Mouse (Mus musculus) limb, embryonic 14.5 days (tissue): ENCODE results near the gene Gm20834. TPM values are rescaled to one million over a fixed set of nuclear protein-coding genes. Genes with fewer than 3 reads are reported as not detected.
"Not testable (repeated sequence)": the region's sequence is repeated elsewhere in the genome, so short reads cannot be mapped to it uniquely, and the experiment has no call there.

ENCODE experiments used
- ATAC-seq: fragments of 200-750 bp; cut with Nextera tagmentation; 2 replicates; pipeline ENCODE4 v1.8.0; 2017; ENCODE audit warnings: low read depth, moderate number of reproducible peaks, moderate TSS enrichment; ENCODE audit not compliant: low FRiP score
- DNase-seq: peaks from one replicate; pipeline ENCODE4 v3.0.0-alpha.2; 2015; ENCODE audit warnings: low spot score
- H3K27ac ChIP-seq: fragments of 300-500 bp; sonication (generic); replicated peaks from 2 replicates; pipeline ENCODE4 v1.5.1; 2014; ENCODE audit warnings: low read depth, mild to moderate bottlenecking, low read length, moderate library complexity, mixed read lengths
- H3K27me3 ChIP-seq: fragments of 300-500 bp; sonication (generic); 2 replicates; pipeline ENCODE4 v1.6.1; 2014; ENCODE audit warnings: low read length, mixed read lengths; ENCODE audit not compliant: control insufficient read depth, insufficient read depth
- H3K36me3 ChIP-seq: fragments of 300-500 bp; sonication (generic); 2 replicates; pipeline ENCODE4 v1.6.1; 2014; ENCODE audit warnings: mild to moderate bottlenecking, low read length, moderate library complexity, mixed read lengths; ENCODE audit not compliant: control insufficient read depth, insufficient read depth
- H3K4me1 ChIP-seq: fragments of 300-500 bp; sonication (generic); 2 replicates; pipeline ENCODE4 v1.6.1; 2014; ENCODE audit warnings: antibody characterized with exemption, low read length, mixed read lengths; ENCODE audit not compliant: control insufficient read depth, insufficient read depth
- H3K4me2 ChIP-seq: fragments of 300-500 bp; sonication (generic); replicated peaks from 2 replicates; pipeline ENCODE4 v1.6.1; 2014; ENCODE audit warnings: low read depth, mild to moderate bottlenecking, low read length, moderate library complexity; ENCODE audit not compliant: severe bottlenecking
- H3K4me3 ChIP-seq: fragments of 300-500 bp; sonication (generic); replicated peaks from 2 replicates; pipeline ENCODE4 v1.5.1; 2014; ENCODE audit warnings: low read length
- H3K9ac ChIP-seq: fragments of 300-500 bp; sonication (generic); 2 replicates; pipeline ENCODE4 v1.6.1; 2014; ENCODE audit warnings: mild to moderate bottlenecking, low read depth, low read length, moderate library complexity; ENCODE audit not compliant: severe bottlenecking
- H3K9me3 ChIP-seq: fragments of 300-500 bp; sonication (generic); 2 replicates; pipeline ENCODE4 v1.6.1; 2016; ENCODE audit warnings: low read length; ENCODE audit not compliant: control insufficient read depth
- WGBS: fragments of 180-500 bp; shearing (Covaris S2); extraction: QIAGEN DNeasy Blood & Tissue Kit; methylation state at CpG from one replicate; pipeline ENCODE4 v1.1.7; 2014; 5-methylcytosine and 5-hydroxymethylcytosine counted together
- polyA plus RNA-seq, 2 experiments: library from polyadenylated mRNA; depleted of rRNA in 1 of 2; stranded (reverse) in 1 of 2; unstranded in 1 of 2; fragments of >200 nt; fragmentation: Nextera tagmentation in 1 of 2; extraction: Ambion mirVana in 1 of 2; gene quantifications; 2 replicates each; pipeline versions ENCODE4 v1.2.1 to v1.2.3; 2012 to 2014

Gene Gm20834
- polyA plus RNA-seq (2012; rRNA removed): not detected in 2 replicates
- polyA plus RNA-seq (2014; fragmentation: Nextera tagmentation; extraction: Ambion mirVana): not detected in 2 replicates

DNA sequence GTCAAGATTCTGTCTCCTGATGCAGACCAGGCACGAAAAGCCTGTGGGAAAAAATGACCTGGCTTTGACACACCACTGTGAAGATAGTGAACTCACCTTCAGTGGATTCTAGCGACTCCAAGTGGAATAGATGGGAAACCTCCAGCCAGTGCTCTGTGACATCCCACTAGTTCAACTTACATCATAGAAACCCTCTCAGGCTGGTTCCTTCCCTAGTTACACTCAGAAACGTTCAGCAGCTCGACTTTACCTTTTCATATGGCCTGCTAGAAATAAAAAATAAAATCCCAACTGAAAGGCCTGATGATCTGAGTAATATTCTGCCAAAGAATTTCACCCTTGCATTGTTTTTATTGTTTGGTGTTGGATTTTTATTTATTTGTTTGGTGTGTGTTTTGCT, at the start of gene Gm20834:
Gene Gm20834, minus strand, starts transcription at position 101 of the 400 bp plus-strand sequence.
- not testable (repeated sequence) for ATAC-seq, H3K9me3 ChIP-seq, H3K4me2 ChIP-seq, H3K27ac ChIP-seq, H3K9ac ChIP-seq, H3K36me3 ChIP-seq, H3K27me3 ChIP-seq, DNase-seq, H3K4me3 ChIP-seq, H3K4me1 ChIP-seq
- WGBS: 67% methylated on average over 2 of the region's 4 CpGs

Other genes with a start within 250 kb of the Gm20834 start
- not detected in 2 replicates for gene Gm21310, start 177.4 kb downstream of the Gm20834 start, polyA plus RNA-seq (2012; rRNA removed)
- not detected in 2 replicates for gene Gm21310, start 177.4 kb downstream of the Gm20834 start, polyA plus RNA-seq (2014; fragmentation: Nextera tagmentation; extraction: Ambion mirVana)
- gene Gm28510, start 88.1 kb upstream of the Gm20834 start, polyA plus RNA-seq (2012; rRNA removed): not detected in 2 replicates
- gene Gm28510, start 88.1 kb upstream of the Gm20834 start, polyA plus RNA-seq (2014; fragmentation: Nextera tagmentation; extraction: Ambion mirVana): not detected in 2 replicates
- not detected in 2 replicates for gene Gm20737, start 211.5 kb upstream of the Gm20834 start, polyA plus RNA-seq (2012; rRNA removed)
- not detected in 2 replicates for gene Gm20737, start 211.5 kb upstream of the Gm20834 start, polyA plus RNA-seq (2014; fragmentation: Nextera tagmentation; extraction: Ambion mirVana)
- not detected in 2 replicates for gene Gm21775, start 228.9 kb upstream of the Gm20834 start, polyA plus RNA-seq (2012; rRNA removed)
- gene Gm21775, start 228.9 kb upstream of the Gm20834 start, polyA plus RNA-seq (2014; fragmentation: Nextera tagmentation; extraction: Ambion mirVana): not detected in 2 replicates